Mouse (Mus musculus): Measurements from ENCODE around the gene Pnkp.

Pnkp gene

GRCm38 (mm10) chr7:44826771-44827170 lies 30.2 kb upstream of the Pnkp start:
- DNase-seq (ENCODE audit: low read depth, low spot score) = no peak

- DNase-seq (ENCODE audit: low read depth, low spot score) = no peak
Measured at GRCm38 (mm10) chr7:44828706-44829105, 28.2 kb upstream of the Pnkp start.

GRCm38 (mm10) chr7:44832763-44833162 lies 24.2 kb upstream of the Pnkp start:
- DNase-seq (ENCODE audit: low read depth, low spot score) = no peak

GRCm38 (mm10) chr7:44835373-44836015 lies 21.4 kb upstream of the Pnkp start:
- DNase-seq (ENCODE audit: low read depth, low spot score) = no peak

DNA sequence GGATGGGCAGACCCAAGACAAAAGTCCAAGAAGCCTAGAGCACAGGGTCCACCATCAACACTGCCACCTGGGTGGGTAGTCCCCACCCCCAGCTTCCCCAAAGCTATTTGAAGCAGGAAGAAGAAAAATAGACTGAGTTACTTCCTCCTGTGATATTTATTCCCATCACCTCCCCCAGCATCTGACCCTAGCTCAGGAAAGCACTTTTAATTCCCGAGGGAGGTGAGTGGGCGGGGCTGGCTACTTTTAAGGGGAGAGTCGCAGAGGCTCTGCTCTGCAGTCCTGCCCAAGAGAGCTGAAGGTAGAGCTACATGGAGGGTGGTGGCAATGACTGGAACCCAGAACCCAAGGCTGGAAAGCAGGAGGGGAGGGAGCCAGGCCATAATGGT lies 20.9 kb upstream of the Pnkp start:
- no peak for DNase-seq (ENCODE audit: low read depth, low spot score)

- DNase-seq (ENCODE audit: low read depth, low spot score) = no peak
Measured at GRCm38 (mm10) chr7:44836423-44837053, 20.4 kb upstream of the Pnkp start.

DNA sequence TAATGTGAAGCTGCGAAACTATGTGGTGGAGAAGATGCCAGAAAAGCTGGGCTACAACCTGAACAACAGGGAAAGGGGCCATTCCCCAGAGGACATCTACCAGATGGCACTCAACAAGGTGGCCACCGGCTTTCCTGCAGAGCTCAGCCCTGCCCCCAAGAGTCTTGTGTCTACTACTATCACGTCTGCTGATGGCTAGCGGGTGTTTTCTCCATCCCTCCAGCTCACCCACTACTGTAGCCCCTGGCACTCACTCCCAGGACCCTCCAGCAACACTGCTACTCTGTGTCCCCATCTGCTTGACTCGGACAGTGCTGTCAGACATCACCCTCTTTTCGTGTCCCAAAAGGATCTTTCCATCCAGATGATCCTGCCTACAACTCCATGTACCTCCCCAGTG lies 18.9 kb upstream of the Pnkp start:
- DNase-seq (ENCODE audit: low read depth, low spot score) = no peak

GRCm38 (mm10) chr7:44839171-44839490 lies 17.8 kb upstream of the Pnkp start:
- no peak for DNase-seq (ENCODE audit: low read depth, low spot score)

GRCm38 (mm10) chr7:44839491-44840191 lies 17.3 kb upstream of the Pnkp start:
- peak; percentile 77 for DNase-seq (ENCODE audit: low read depth, low spot score)

DNA sequence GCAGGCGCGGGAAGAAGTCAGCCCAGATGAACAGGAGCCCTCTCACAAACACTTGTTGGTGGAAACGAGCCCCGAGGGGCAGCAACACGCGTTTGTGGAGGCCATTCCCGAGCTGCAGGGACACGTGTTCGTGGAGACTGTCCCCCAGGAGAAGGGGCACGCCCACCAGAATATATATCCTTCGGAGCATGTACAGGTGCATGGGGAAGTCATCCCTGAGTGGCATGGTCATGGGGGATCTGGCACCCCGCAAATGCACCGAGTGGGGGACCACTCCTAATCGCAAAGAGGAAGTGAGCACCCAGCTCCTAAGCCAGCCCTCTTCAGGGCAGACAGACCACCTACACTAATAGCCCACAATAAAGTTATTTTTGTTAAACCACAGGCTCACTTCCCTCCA lies 16.5 kb upstream of the Pnkp start:
- DNase-seq (ENCODE audit: low read depth, low spot score) = no peak

DNA sequence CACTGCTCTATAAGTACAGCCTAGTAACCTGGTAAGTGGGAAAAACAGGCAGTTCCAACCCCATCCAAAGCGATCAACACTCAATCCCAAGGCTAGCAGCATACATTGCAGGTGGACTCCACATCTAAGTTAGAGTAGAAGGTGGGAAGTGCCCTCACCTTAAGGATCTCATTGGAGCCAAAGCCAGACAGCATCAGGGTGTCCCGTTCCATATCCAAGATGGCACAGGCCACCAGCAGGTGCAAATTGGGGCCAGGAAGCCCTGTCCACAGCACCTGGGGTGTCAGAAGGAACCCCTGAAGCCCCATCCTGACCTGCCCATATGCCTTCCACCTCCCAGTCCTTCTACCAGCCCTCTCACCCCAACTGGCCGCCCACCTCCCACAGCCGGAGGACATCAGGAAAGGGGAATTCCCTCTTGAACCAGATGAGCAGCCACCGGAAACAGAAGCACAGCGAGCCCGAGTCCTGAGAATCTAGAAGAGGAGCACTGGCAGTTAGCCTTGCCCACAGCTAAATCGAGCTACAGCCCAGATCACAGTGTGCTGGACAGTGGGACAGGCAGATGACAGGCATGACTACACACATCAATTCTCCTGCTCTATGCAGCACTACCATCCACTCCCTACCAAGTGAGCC lies 15.0 kb upstream of the Pnkp start:
- no peak for DNase-seq (ENCODE audit: low read depth, low spot score)

- no peak for DNase-seq (ENCODE audit: low read depth, low spot score)
Measured at GRCm38 (mm10) chr7:44845006-44845405, 11.9 kb upstream of the Pnkp start.

DNA sequence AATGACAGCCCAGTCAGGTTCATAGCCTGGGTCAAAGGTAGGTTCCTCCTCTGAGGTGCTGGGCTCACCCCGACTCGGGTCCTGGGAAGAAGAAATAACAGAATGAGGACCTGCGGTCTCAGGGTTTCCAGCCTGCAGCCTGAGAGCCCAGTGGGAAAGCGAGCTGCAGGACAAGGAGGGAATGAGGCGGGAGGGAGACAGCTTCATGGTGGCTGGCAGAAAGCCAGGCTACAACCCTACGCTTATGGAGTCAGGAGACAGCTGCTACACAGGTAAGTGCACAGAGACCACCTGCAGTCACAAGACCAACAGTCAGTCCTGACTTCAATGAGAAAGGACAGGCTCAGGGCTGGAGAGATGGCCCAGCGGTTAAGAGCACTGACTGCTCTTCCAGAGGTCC lies 10.1 kb upstream of the Pnkp start:
- DNase-seq (ENCODE audit: low read depth, low spot score) = no peak

- no peak for DNase-seq (ENCODE audit: low read depth, low spot score)
Measured at GRCm38 (mm10) chr7:44847772-44848171, 9.2 kb upstream of the Pnkp start.

DNA sequence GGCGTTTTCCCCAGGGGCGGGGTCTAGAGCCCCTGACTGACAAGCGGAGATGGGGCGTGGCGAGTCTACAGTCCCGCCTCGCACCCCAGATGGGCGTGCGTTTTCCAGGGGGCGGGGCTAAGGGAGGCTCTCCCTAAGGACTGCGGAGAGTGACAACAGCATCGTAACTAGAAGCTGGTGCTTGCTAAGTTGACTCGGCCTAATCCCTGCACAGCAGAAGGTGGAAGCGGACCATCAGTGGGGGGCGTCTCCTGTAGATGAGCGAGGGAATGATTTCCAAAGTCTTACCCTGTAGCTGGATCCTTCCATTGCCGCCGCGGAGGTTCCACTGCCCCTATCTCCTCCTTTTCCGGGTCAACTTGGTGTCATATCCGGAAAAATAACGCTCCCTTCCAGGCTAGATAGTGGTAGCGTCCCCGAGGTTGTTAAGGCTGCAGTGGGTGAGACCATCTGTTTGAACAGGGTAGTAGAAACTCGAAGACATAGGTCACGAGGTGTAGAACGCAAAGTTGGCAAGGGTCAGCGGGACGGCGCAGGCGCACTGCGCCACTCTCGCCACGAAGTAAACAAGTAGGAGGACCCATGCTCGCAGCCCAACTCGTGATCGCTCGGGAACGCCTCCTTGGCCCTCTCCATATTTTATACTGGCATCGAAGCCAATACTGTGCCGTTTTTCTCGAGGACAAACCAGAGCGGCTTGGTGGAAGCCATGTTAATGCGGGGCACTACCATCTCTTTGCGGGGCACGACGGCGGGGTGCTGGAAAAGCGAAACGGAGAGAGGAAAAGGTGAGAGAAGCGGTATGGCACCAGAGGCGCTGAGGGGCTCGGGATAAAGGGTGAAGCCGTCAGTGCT lies 8.2 kb upstream of the Pnkp start, which contains the start of the genes Akt1s1 and Tbc1d17:
Gene Akt1s1 (plus strand): TSS at position 431 of the 855 bp plus-strand sequence.
Gene Tbc1d17 (minus strand): TSS at position 519 of the 855 bp plus-strand sequence.
- DNase-seq (ENCODE audit: low read depth, low spot score) = peak; percentile 100

GRCm38 (mm10) chr7:44849416-44850111 lies 7.4 kb upstream of the Pnkp start:
- DNase-seq (ENCODE audit: low read depth, low spot score) = peak; percentile 95

DNA sequence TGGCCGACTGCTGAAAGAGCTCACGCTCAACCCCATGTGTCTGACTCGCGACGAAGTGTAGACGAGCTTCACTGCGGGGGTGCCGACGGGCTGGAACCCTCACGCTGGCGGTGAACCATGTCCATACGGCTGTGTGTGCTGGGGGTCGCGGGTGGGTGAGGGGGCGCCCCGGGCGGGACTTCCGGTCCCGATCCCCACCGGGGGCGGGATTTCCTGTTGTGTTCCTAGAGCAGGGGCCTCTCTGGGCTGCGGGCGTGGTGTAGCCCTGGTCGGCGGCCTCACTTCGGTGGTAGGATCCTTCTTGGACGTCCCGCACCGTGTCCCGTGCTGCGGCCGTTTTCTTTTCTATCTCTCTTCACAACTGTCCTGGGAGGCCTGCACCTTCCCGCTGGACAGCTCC lies 6.8 kb upstream of the Pnkp start:
- DNase-seq (ENCODE audit: low read depth, low spot score) = peak; percentile 78

GRCm38 (mm10) chr7:44850789-44851624 lies 5.9 kb upstream of the Pnkp start:
- no peak for DNase-seq (ENCODE audit: low read depth, low spot score)

DNA sequence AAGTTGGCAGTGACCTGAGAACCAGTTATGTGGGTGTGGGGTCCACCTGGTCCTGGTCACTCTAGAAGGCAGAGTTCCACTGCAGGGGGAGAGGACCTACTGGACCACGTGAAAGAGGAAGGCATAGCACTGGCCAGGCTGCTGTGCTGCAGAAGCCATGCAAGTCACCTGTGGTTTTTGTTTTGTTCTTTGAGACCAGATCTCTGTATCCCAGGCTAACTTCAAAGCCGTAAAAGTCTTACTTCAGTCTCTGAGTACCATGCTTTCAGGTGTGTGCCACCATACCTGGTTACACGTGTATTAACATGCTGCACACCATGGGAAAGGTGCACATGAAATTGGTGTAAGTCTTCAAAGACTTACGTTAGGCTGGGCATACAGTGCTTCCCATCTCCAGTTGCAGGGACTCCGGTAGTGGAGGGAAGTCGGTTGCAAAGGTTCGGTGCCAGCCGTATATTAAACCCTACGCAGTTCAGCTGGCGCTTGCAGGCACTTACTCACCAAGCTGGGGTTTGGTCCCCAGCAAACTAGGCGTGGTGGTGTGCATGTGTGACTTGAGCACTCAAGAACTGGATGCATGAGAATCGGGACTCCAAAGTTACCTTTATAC lies 5.2 kb upstream of the Pnkp start:
- DNase-seq (ENCODE audit: low read depth, low spot score) = no peak

Data from CD4-positive, CD25-positive, alpha-beta regulatory T cell, adult 2 months (primary cell).